Mouse (Mus musculus) right cerebral cortex, postnatal 25 days (tissue): ENCODE measurements around the gene Prmt3.
A peak's percentile ranks its signal among the peaks of the same experiment; 100 is the strongest.

Experiments used
- DNase-seq: peaks from one replicate; pipeline ENCODE4 v3.0.0; 2022

Gene Prmt3

DNA sequence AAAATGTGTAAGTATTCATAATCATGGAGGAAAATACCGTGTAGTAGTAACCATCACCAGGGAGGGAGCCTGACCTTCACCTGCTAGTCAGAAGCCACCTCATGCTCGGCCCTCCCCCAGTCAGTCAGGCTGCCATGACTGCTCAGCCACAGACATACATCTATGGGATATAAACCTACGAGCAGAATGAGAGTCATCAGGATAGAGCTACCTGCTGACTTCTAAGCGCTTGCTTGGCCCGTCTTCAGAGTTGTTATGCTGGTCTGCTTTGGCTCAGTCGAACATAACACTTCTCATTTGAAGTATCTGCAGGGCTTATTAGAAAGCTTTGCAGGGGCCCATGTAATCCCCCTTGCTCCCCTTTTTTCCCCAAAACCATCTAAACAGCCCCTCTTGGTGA lies 25.4 kb downstream of the Prmt3 start:
- no peak for DNase-seq

GRCm38 (mm10) chr7:49804638-49805165 lies 26.6 kb downstream of the Prmt3 start:
- DNase-seq, result no peak

GRCm38 (mm10) chr7:49805618-49806017 lies 27.5 kb downstream of the Prmt3 start:
- DNase-seq, result no peak

DNA sequence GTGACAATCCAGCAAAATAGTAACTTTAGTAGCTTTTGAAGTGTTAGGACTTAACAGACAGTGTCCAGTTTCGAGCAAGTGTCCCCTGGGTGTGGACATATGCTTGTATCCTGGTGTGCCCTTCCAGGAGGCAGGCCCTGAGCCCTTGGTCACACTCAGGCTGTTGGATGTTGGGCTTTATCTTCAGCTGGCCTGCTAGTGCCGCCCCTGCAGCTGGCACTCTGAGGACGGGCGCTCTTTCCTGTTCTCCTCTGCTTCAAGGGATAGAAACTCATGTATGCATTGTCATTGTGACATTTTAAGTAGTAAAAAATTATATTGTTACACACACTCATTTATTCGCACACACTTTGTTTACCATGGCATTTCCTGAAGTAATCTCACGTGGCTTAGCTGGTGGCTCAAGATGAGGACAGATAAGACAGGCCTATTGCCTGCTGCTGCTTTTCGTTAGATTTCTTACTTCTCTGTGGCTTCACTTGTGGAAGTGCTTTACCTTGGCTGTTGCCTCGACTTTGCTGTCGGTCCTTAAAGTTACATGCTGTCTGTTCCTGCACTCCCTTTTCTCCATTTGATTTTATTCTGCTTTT lies 29.0 kb downstream of the Prmt3 start:
- DNase-seq, result no peak

DNA sequence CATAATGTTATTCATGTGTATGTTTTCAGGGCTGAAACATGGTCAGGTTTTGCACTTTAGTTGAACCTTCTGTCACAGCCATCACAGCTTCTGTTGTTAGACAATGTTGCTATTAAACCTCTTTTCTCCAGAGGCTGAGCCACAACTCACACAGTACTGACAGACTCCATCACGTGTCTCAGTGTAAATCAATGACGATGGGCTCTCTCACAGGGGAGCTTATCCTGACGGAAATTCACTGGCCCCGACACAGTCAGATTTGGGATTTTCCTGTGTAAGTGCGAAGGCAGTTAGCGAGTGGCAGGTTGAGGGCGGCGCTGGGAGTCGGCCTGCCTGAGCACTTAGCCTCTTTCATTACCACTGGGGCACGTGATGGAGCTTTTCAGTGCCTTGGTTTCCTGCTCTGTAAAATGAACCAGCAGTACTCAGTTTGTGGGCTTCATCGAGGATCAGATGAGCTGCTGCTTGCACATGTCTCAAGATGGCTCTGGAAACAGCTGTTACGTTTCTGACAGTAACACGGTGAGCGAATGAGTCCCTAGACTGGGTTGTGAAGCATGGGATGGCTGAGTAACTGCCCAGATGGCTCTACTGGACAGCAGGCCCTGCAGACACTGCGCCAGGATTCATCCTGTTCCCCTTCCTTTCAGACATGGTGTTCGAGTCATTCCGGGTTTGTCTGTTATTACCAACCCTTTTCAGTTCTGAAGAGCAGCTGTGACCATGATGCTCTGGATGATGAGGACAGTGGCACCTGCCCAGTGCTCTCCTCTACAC lies 29.9 kb downstream of the Prmt3 start:
- no peak for DNase-seq

- no peak for DNase-seq
Measured at GRCm38 (mm10) chr7:49809100-49809499, 31.0 kb downstream of the Prmt3 start.

DNA sequence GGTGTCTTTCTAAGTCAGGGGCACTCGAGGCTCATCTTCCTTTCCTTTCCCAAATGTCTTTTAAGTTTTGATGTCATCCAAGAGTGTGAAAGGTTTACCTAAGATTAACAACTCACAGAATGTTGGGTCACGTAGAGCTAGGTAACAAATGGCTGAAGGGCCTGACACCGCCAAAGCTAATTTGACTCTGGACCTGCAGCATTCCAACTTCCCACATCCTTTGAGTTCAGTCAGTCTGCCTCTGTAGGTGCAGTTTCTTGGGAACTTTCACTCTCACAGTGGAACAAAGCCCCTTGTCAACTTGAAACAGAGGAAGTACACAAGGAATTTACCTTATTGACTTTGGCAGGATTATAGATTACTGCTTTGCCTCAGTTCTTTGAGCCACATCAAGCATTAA lies 31.4 kb downstream of the Prmt3 start:
- no peak for DNase-seq

- no peak for DNase-seq
Measured at GRCm38 (mm10) chr7:49811346-49811745, 33.2 kb downstream of the Prmt3 start.

DNA sequence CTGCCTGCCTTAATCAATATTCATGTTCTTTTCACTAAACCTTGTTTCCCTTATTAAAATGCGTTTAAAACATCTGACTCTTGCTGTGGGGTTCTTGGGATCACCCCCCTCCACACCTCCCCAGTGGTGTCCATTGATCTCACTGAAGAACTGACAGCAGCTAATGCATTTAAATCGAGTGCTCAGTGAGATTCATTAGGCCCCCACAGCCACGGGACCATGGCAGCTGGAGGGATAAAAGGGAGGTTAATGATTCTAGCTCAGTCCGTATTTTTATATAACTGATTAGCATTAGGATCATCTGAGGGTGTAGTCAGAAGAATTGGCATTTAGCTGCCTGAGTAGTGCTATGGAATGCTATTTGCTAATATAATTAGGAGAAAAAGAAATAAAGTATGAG lies 41.2 kb downstream of the Prmt3 start:
- no peak for DNase-seq

DNA sequence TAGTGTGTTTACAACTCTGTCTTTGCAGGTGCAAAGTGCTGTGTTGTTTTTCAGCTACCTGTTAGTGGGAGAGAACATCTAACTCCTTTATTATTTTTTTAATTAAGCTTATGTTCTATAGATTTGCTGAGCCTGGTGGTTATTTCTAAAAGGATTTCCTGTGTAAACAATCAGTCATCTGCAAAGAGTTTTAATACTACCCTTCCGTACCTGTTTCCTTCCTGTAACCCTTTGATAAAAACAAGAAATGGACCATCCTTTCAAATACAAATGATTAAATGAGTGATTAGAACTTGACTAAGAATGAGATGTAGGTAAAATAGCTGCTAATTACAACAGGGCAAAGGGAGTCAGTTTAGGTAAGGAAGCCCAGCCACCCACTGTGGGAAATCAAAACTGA lies 43.2 kb downstream of the Prmt3 start:
- no peak for DNase-seq

DNA sequence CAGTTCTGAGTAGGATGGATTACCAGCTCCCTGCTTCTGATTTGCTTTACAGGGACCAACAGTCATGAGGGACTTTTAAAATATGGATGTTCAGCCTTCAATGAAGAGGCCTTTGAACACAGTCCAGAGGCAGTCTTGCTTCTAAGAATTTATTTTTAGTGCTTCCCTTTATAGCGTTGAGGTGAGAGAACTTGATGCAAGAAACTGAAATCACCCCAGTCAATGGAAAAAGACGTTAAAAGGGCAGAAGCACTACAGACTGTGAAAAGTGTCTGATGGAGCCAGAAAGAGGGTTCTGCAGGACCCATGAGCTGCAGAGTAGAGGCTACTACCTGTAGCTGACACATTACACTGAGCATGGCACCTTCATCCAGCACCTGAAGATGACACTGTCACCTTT lies 43.9 kb downstream of the Prmt3 start:
- DNase-seq, result no peak

DNA sequence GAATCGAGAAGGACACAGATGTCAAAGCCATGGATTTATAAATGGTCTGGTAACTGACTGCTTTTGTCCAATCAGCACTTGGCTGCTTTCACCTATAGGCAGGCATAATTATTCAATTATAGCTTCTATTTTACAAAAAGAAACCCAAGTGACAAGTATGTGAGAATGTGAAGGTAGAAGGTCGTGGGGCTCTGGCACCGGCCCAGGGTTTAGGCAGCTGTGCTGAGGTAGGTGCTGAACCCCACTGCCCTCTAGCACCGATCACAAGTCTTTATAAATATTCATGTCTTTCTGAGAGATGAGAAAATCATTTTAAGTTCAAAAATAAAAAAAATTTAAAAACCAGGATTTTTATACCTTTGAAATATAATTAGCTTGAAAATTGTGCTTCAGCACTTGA lies 45.4 kb downstream of the Prmt3 start:
- DNase-seq, result no peak

- no peak for DNase-seq
Measured at GRCm38 (mm10) chr7:49824043-49824442, 45.9 kb downstream of the Prmt3 start.

DNA sequence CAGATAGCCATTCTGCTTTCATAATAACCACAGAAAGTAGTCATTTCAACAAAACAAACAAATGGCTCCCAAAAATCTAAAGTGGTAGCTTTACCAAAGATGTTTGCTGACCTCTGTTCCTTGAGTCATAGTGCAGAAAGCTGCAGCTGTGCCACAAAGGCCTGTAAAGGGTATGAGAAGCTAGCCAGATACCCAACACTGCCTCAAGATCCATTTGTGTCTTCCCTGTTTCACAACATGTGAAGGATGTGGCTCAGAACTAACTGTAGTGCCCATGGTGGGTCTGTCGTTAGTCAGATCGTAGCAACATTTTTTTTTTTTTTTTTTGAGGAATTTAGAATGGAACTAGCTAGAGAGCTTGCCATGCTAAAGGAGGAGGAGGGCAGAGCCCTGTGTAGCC lies 46.4 kb downstream of the Prmt3 start:
- no peak for DNase-seq

DNA sequence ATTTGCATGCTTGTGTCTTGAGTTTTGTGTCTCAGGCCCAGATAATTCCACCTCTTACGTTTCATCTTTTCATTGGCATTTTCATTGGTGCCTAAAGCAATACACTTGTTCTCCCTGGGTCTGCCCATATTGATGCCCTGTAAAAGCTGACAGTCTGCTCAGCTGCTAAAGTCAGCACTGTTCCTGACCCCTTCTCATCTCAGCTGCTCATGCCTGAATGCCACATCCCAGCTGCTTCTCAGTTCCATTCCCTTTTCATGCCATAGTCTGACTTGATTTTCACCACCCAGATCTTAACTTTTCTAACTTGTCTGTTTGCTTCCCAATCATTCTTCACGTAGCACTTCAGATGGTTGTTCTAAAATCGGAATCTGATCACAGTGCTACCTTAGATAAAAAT lies 47.3 kb downstream of the Prmt3 start:
- DNase-seq, result no peak

GRCm38 (mm10) chr7:49827920-49828319 lies 49.8 kb downstream of the Prmt3 start:
- DNase-seq, result no peak

DNA sequence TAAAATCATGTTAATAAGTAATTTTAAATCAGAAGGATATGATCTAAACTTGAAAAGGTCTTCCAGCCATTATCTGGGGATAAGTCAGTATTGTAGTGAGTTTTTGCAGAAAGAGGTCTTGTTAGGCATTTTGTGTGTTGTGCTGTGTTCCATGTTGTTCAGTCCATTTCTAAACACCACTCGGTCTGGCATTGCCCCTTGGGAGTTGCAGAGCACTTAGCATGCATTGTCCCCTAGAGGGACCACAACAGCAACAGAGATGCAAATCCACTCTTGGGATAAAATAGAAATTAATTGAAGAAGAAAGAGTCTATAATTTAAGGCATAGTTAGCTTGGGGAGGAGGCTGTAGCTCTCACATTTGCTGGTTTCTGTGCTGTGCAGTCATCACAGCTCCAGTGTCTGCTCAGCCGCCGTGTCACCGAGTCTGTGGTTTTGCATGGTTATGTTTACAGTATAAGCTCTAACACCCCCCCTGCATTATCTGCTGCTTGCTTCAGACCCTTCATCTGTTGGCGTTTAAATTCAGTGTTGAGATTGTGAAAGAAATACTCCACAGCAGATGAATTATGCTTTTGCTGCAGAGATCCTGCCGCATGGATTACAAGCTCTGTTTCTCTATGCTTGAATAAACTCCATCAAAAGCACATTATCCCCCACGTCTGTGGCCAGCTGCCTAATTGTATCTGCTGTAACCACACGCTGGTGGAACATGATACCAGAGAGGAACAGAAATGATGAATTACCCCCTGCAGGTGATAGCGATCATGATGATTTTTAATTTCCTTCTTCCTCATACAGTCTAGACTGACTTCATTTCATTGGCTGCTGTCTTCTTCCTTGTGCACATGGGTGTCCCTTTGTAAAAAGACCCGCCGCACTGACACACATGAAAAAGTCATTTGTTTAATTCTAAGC lies 64.5 kb downstream of the Prmt3 start:
- DNase-seq, result peak; percentile 26

GRCm38 (mm10) chr7:49843304-49843933 lies 65.3 kb downstream of the Prmt3 start:
- no peak for DNase-seq

GRCm38 (mm10) chr7:49847939-49848338 lies 69.8 kb downstream of the Prmt3 start:
- DNase-seq, result no peak

GRCm38 (mm10) chr7:49853342-49854181 lies 75.4 kb downstream of the Prmt3 start:
- no peak for DNase-seq

DNA sequence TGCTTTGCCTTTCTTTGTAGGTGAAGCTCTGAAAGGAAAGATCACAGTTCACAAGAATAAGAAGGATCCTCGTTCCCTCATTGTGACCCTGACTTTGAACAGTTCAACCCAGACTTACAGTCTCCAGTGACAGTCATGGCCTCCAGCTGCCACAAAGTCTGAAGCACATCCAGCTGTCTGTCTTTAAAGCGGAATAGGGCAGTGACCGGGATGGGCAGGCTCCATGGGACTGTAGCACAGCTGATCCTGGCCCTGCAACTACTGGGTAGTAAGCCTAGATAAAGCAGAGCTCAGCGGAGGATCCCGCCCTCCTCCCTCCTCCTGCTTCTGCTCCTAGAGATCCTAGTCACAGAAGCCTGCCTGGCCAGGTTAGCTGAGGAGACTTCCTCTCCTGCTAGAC lies 79.2 kb downstream of the Prmt3 start:
- no peak for DNase-seq

DNA sequence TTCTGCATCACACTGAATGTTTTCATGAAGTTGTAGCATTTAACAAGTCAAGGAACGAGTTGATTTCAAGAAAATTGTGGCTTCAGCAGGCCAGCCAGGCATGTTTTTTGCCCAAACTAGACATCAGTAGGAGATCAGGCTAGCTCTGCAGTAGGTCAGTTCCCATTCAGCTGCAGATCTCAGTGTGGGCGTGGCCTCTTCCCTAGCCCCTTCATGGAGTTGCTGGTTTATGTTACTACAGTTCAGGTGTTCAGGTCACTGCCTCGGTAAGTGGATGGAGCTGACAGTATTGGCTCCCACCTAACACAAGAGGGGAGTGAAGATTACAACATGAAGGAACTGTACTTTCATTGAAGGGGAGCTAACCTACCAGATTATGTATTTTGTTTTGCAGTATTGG lies 80.1 kb downstream of the Prmt3 start:
- DNase-seq, result no peak
